16 mouse cellular contexts compared by ENCODE assay signal in the genomic region with DNA sequence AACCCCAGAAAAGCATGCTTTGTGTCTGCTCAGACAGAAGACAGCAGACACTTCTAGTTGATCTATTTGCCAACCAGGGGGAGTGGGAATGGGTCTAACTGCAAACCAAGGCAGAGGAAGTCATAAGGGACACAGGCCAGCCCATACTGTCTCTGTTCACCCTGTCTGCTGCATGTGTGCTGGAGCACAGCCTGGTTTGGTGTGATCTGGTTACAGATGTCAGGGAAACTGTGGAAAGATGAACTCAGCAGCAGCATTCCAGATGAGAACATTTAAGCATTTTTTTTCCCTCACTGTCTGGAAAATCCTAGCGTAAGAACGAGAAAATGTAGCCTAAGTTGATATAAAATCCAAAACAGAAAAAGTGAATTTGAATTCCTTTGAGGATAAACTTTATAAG.
DNase-seq lines count a peak whose midpoint lies in the region; ATAC-seq and TF ChIP-seq lines count a peak whose summit lies in the region.
"Had no signal": no experiment of that assay in that cellular context is flagged by ENCODE, and none has a peak within 500 bp of the region (broad histone marks: within the 10 kb centered on the region; RNA-seq: fewer than 3 reads in every experiment).

No protein-coding gene starts in this region.

- no peak overlapping the region for H3K27ac ChIP-seq in kidney, postnatal 0 days
- peak overlapping the region; percentile 0; the same call in 1 of the 2 replicates for H3K27ac ChIP-seq in stomach, embryonic 15.5 days
- no peak overlapping the region for H3K27ac ChIP-seq in stomach, postnatal 0 days (replicated peaks)
- peak overlapping the region; percentile 17; the same call in 1 of the 2 replicates for H3K27ac ChIP-seq in forebrain, embryonic 14.5 days (ENCODE audit: low read depth, low read length)
- H3K27ac ChIP-seq: hindbrain, embryonic 14.5 days had no signal

- no peak for TF ChIP-seq EP300 in stomach, postnatal 0 days (optimal IDR thresholded peaks at IDR 0.05)

- 40% methylated on average over 2 of the region's 2 CpGs for WGBS in kidney, postnatal 0 days
- WGBS in stomach, embryonic 15.5 days, result 48% methylated on average over 2 of the region's 2 CpGs
- 47% methylated on average over 2 of the region's 2 CpGs for WGBS in stomach, postnatal 0 days
- WGBS in forebrain, embryonic 14.5 days, result 81% methylated on average over 2 of the region's 2 CpGs

- no peak for ATAC-seq in kidney, postnatal 0 days (replicated peaks; ENCODE audit: low FRiP score, low read depth)
- no peak for ATAC-seq in stomach, embryonic 15.5 days (ENCODE audit: insufficient read depth, low FRiP score, low read depth)
- ATAC-seq in stomach, postnatal 0 days (ENCODE audit: low FRiP score, low TSS enrichment), result no peak
- no peak for ATAC-seq in forebrain, embryonic 14.5 days
- ATAC-seq: Patski had no signal

- TF ChIP-seq CTCF in kidney, postnatal 0 days (IDR thresholded peaks at IDR 0.05; ENCODE audit: low read depth), result no peak
- TF ChIP-seq CTCF in stomach, postnatal 0 days (IDR thresholded peaks at IDR 0.05; ENCODE audit: low read depth), result no peak

- no peaks in the 10 kb centered on the region for H3K4me1 ChIP-seq in kidney, postnatal 0 days (replicated peaks; ENCODE audit: insufficient read depth, low read length)
- H3K4me1 ChIP-seq in stomach, embryonic 15.5 days, result no peaks in the 10 kb centered on the region
- H3K4me1 ChIP-seq in stomach, postnatal 0 days (replicated peaks; ENCODE audit: control insufficient read depth, insufficient read depth), result no peaks in the 10 kb centered on the region
- H3K4me1 ChIP-seq in forebrain, embryonic 14.5 days (ENCODE audit: control insufficient read depth, insufficient read depth, low read length), result peaks cover 5% of the 10 kb centered on the region; the same call in 1 of the 2 replicates

- H3K9ac ChIP-seq in kidney, postnatal 0 days (ENCODE audit: low read depth, low read length), result no peak overlapping the region
- no peak overlapping the region for H3K9ac ChIP-seq in stomach, embryonic 15.5 days
- H3K9ac ChIP-seq in stomach, postnatal 0 days (ENCODE audit: low read length), result no peak overlapping the region
- H3K9ac ChIP-seq in forebrain, embryonic 14.5 days (ENCODE audit: low read length), result no peak overlapping the region
- H3K9ac ChIP-seq: hindbrain, embryonic 14.5 days had no signal

- H3K27me3 ChIP-seq in kidney, postnatal 0 days (ENCODE audit: insufficient read depth, low read length), result no peaks in the 10 kb centered on the region
- H3K27me3 ChIP-seq in stomach, embryonic 15.5 days (replicated peaks), result no peaks in the 10 kb centered on the region
- H3K27me3 ChIP-seq in stomach, postnatal 0 days (ENCODE audit: control insufficient read depth, insufficient read depth, low read length), result no peaks in the 10 kb centered on the region
- no peaks in the 10 kb centered on the region for H3K27me3 ChIP-seq in forebrain, embryonic 14.5 days (replicated peaks; ENCODE audit: control insufficient read depth, insufficient read depth, low read length)
- H3K27me3 ChIP-seq: CH12.LX, Patski had no signal

- no peaks in the 10 kb centered on the region for H3K9me3 ChIP-seq in kidney, postnatal 0 days (replicated peaks; ENCODE audit: low read length)
- no peaks in the 10 kb centered on the region for H3K9me3 ChIP-seq in stomach, embryonic 15.5 days
- no peaks in the 10 kb centered on the region for H3K9me3 ChIP-seq in stomach, postnatal 0 days (ENCODE audit: control insufficient read depth, low read length)
- H3K9me3 ChIP-seq in forebrain, embryonic 14.5 days (replicated peaks; ENCODE audit: control insufficient read depth, low read length), result no peaks in the 10 kb centered on the region

- H3K4me2 ChIP-seq in kidney, postnatal 0 days (ENCODE audit: low read length), result no peak overlapping the region
- no peak overlapping the region for H3K4me2 ChIP-seq in stomach, embryonic 15.5 days
- no peak overlapping the region for H3K4me2 ChIP-seq in stomach, postnatal 0 days (replicated peaks; ENCODE audit: low read depth)
- H3K4me2 ChIP-seq in forebrain, embryonic 14.5 days (ENCODE audit: low read length), result no peak overlapping the region
- H3K4me2 ChIP-seq: hindbrain, embryonic 14.5 days had no signal

- H3K4me3 ChIP-seq in kidney, postnatal 0 days (replicated peaks; ENCODE audit: low read depth, low read length), result no peak overlapping the region
- H3K4me3 ChIP-seq in stomach, embryonic 15.5 days (replicated peaks), result no peak overlapping the region
- H3K4me3 ChIP-seq in stomach, postnatal 0 days (ENCODE audit: low read depth, low read length), result no peak overlapping the region
- H3K4me3 ChIP-seq in forebrain, embryonic 14.5 days (ENCODE audit: low read depth, low read length), result no peak overlapping the region

- no peaks in the 10 kb centered on the region for H3K36me3 ChIP-seq in kidney, postnatal 0 days (ENCODE audit: insufficient read depth, low read length)
- no peaks in the 10 kb centered on the region for H3K36me3 ChIP-seq in stomach, embryonic 15.5 days
- no peaks in the 10 kb centered on the region for H3K36me3 ChIP-seq in stomach, postnatal 0 days (ENCODE audit: control insufficient read depth, insufficient read depth, low read length)
- no peaks in the 10 kb centered on the region for H3K36me3 ChIP-seq in forebrain, embryonic 14.5 days (ENCODE audit: control insufficient read depth, insufficient read depth, low read length)

- DNase-seq in kidney, postnatal 0 days (ENCODE audit: low spot score), result peak; percentile 31
- DNase-seq in kidney, postnatal 14 days, result no peak
- no peak for DNase-seq in stomach, postnatal 0 days (ENCODE audit: low spot score)
- peak; percentile 16 for DNase-seq in forebrain, embryonic 14.5 days (ENCODE audit: low spot score)
- no peak for DNase-seq in urinary bladder, postnatal 14 days (ENCODE audit: low spot score)
- DNase-seq in spleen, postnatal 4 days (ENCODE audit: low spot score in 2 of 2), result no peak
- DNase-seq: cerebellum, adult 11 months; gastrocnemius, postnatal 36 days; kidney, adult 2 months; lung, postnatal 4 days; right cerebral cortex, postnatal 4 days; thymus, postnatal 14 days had no signal

Comparison
In these comparisons a context has a peak if more than half of its experiments do, and no peak if none do; other contexts are left out.
1. DNase-seq: peak in kidney, postnatal 0 days (single experiment) and forebrain, embryonic 14.5 days (single experiment); none in kidney, postnatal 14 days (single experiment), stomach, postnatal 0 days (single experiment), urinary bladder, postnatal 14 days (single experiment) and spleen, postnatal 4 days (0 of 2).
2. H3K27ac ChIP-seq: peak in stomach, embryonic 15.5 days (single experiment) and forebrain, embryonic 14.5 days (single experiment); none in kidney, postnatal 0 days (single experiment) and stomach, postnatal 0 days (single experiment).